Mouse (Mus musculus): ENCODE data around the gene Sspn. TPM values are rescaled to one million over a fixed set of nuclear protein-coding genes. Genes with fewer than 3 reads are reported as not detected.

Gene Sspn
- 15.9 TPM for polyA plus RNA-seq (2021)

- no peaks in the 10 kb centered on the region for H3K27me3 ChIP-seq
- ChIA-PET CTCF (interaction anchor here (0.8 to 2.2 kb wide), 3 partner anchors 16 to 70 kb away, joined by 3 to 6 read pairs (median 3); no protein-coding TSS in a partner anchor), POLR2A (interaction anchor here (0.6 kb wide), 1 partner anchor 68 kb away, joined by 3 read pairs; no protein-coding TSS in a partner anchor)
- ATAC-seq (no peak), DNase-seq (ENCODE audit: low read depth, low spot score) (no peak)
- in situ Hi-C loops (cut with MboI; ENCODE audit: low pct_unique_long_range_greater_than_20kb): no loop called here
- TF ChIP-seq CTCF (IDR thresholded peaks at IDR 0.05): no peak
These were observed at the start of gene Sspn for GRCm38 (mm10) chr6:145931341-145931740. TSS of gene Sspn (plus strand) at chr6:145931641.

DNA sequence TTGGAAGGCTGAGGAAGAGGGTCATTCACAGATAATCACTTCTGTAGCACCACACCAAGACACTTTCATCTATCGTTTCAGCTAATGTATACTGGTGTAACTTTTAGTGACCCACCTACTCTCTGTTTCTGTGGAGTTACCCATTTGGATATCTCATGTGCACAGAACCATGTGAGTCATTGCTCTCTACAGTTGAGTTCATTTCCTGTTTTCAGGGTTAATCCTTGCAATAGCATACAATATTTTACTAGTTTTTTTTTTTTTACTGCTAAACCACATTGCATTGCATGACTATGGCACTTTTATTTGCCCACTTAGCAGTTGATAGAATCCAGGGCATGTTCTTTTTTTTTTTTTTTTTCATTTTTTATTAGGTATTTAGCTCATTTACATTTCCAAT, 48.4 kb upstream of the Sspn start:
- DNase-seq (ENCODE audit: low read depth, low spot score) (no peak), ATAC-seq (no peak)
- ChIA-PET CTCF (interaction anchor here (0.8 kb wide), 1 partner anchor 23 kb away, joined by 3 read pairs; no protein-coding TSS in a partner anchor), POLR2A (interaction anchor here (0.6 to 1.7 kb wide), 3 partner anchors 16 to 28 kb away, joined by 3 to 5 read pairs (median 4); no protein-coding TSS in a partner anchor)
- H3K27me3 ChIP-seq: no peaks in the 10 kb centered on the region
- no peak for TF ChIP-seq CTCF (IDR thresholded peaks at IDR 0.05)
- in situ Hi-C loops (cut with MboI; ENCODE audit: low pct_unique_long_range_greater_than_20kb): no loop called here

GRCm38 (mm10) chr6:145883668-145884067, 47.8 kb upstream of the Sspn start:
- ChIA-PET CTCF (no interaction called here), POLR2A (interaction anchor here (0.6 kb wide), 1 partner anchor 21 kb away, joined by 4 read pairs; no protein-coding TSS in a partner anchor)
- H3K27me3 ChIP-seq: no peaks in the 10 kb centered on the region
- TF ChIP-seq CTCF (IDR thresholded peaks at IDR 0.05): no peak
- in situ Hi-C loops (cut with MboI; ENCODE audit: low pct_unique_long_range_greater_than_20kb): no loop called here
- no peak for DNase-seq (ENCODE audit: low read depth, low spot score)
- ATAC-seq: peak; percentile 51

- TF ChIP-seq CTCF (IDR thresholded peaks at IDR 0.05): no peak
- H3K27me3 ChIP-seq: no peaks in the 10 kb centered on the region
- in situ Hi-C loops (cut with MboI; ENCODE audit: low pct_unique_long_range_greater_than_20kb): no loop called here
- ChIA-PET CTCF (no interaction called here), POLR2A (interaction anchor here (1.1 kb wide), 1 partner anchor 21 kb away, joined by 3 read pairs; no protein-coding TSS in a partner anchor)
- no peak for DNase-seq (ENCODE audit: low read depth, low spot score)
- ATAC-seq: no peak
These were observed 46.4 kb upstream of the Sspn start for GRCm38 (mm10) chr6:145885069-145885468.

DNA sequence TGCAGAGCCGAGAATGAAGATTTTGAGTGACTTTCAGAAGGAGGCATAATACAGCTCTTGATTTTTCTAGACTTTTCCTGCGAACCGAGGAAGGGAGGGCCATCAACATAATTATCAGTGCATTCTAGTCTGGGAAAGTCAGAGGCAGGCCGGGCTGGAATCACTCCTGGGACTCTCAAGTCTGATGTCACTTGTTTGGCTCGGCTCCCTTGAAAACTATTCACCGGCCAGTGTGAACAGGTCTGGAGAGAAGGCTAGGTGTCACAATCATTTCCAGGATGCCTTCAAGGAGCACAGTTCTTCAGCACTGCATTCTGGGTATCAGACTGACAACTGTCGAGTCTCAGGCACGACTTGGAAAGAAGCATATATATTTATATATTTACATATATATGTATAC, 45.2 kb upstream of the Sspn start:
- CTCF ChIA-PET: no interaction called here
- no peak for DNase-seq (ENCODE audit: low read depth, low spot score)
- no peaks in the 10 kb centered on the region for H3K27me3 ChIP-seq
- in situ Hi-C loops (cut with MboI; ENCODE audit: low pct_unique_long_range_greater_than_20kb): no loop called here
- POLR2A ChIA-PET: interaction anchor here (1.1 kb wide), 1 partner anchor 22 kb away, joined by 3 read pairs; no protein-coding TSS in a partner anchor
- ATAC-seq: peak; percentile 56
- TF ChIP-seq CTCF (IDR thresholded peaks at IDR 0.05): no peak

GRCm38 (mm10) chr6:145887719-145888118, 43.7 kb upstream of the Sspn start:
- in situ Hi-C loops (cut with MboI; ENCODE audit: low pct_unique_long_range_greater_than_20kb): no loop called here
- DNase-seq (ENCODE audit: low read depth, low spot score) (no peak), ATAC-seq (no peak)
- H3K27me3 ChIP-seq: no peaks in the 10 kb centered on the region
- no peak for TF ChIP-seq CTCF (IDR thresholded peaks at IDR 0.05)
- CTCF ChIA-PET: interaction anchor here (1.7 kb wide), 1 partner anchor 59 kb away, joined by 3 read pairs; no protein-coding TSS in a partner anchor
- POLR2A ChIA-PET: interaction anchor here (1.6 kb wide), 1 partner anchor 16 kb away, joined by 3 read pairs; no protein-coding TSS in a partner anchor

GRCm38 (mm10) chr6:145891951-145892350, 39.5 kb upstream of the Sspn start:
- ATAC-seq: no peak
- DNase-seq (ENCODE audit: low read depth, low spot score): no peak
- CTCF ChIA-PET: no interaction called here
- POLR2A ChIA-PET: no interaction called here
- in situ Hi-C loops (cut with MboI; ENCODE audit: low pct_unique_long_range_greater_than_20kb): no loop called here
- no peak for TF ChIP-seq CTCF (IDR thresholded peaks at IDR 0.05)
- H3K27me3 ChIP-seq: no peaks in the 10 kb centered on the region

DNA sequence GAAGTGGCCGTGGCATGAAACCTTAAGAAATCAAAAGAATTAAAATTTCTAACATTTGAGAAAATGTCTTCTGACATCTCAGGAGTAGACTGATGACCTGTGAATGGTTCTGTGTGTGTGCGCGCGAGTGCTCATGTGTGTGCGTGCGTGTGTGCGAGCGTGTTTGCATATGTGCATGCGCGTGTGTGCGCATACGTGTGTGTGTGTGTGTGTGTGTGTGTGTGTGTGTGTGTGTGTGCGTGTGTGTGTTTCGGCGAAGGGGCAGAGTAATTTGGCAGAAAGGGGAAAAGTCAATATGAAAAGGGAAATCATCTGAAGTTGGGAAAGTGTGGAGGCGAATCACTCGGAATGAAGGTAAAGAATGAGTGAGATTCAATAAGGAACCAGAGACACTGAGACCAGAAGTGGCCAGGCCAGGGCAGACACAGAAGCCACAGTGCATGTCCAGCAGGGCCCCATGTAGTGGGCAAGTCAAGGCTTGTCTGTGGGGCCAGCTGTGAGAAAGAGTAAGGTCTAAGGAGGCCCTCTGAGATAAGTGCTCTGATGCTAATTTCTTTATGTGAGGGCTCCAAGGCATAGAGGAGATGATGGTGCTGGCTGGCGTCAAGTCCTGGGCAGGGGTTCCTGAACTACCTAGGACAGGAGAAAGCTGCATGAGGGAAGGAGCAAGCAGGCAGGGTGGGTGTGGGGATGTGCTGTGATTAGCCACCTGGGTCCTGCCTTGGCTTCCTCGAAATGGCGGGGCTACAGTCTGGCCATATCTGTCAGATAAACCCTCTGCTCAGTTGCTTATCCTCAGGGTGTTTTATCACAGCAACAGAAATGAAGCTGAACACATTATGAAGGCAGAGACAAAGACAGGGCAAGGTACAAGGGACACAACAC, 38.8 kb upstream of the Sspn start:
- ATAC-seq (no peak), DNase-seq (ENCODE audit: low read depth, low spot score) (no peak)
- in situ Hi-C loops (cut with MboI; ENCODE audit: low pct_unique_long_range_greater_than_20kb): no loop called here
- no peak for TF ChIP-seq CTCF (IDR thresholded peaks at IDR 0.05)
- ChIA-PET CTCF (interaction anchor here (1.0 to 1.3 kb wide), 2 partner anchors 12 to 37 kb away, joined by 3 to 4 read pairs; no protein-coding TSS in a partner anchor), POLR2A (no interaction called here)
- no peaks in the 10 kb centered on the region for H3K27me3 ChIP-seq

DNA sequence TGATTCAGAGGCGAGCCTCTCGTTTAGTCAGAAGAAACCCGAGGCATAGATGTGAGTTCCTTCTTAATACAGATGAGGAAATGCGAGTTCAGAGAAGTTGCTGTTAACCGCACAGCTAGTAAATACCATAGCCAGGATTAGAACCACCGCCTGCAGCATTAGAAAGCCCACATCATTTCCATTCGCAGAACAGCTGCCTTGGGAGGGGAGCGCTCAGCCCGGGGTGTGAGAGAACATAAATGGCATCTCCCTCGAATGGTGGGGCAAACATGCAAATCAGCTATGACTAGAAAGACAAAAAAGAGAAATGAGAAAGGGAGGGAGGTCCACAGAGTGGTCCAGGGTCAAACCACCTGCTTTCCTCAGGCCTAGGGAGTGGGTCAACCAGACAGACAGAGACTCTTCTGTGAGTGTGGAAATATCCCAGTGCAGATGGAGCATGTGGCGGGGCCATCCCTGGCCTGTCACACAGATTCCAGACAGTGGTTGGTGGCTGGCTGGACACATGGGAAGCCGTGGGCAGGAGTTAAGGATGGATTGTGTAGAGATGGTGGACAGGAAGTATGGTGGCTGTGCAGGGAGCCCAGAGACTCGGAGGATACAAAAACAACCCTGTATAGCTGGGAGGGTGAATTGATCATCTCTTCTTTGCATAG, 37.9 kb upstream of the Sspn start:
- DNase-seq (ENCODE audit: low read depth, low spot score): no peak
- H3K27me3 ChIP-seq: no peaks in the 10 kb centered on the region
- in situ Hi-C loops (cut with MboI; ENCODE audit: low pct_unique_long_range_greater_than_20kb): no loop called here
- ChIA-PET CTCF (interaction anchor here (0.9 to 1.3 kb wide), 3 partner anchors 10 to 36 kb away, joined by 3 to 4 read pairs (median 3); no protein-coding TSS in a partner anchor), POLR2A (interaction anchor here (0.7 kb wide), 1 partner anchor 11 kb away, joined by 10 read pairs; no protein-coding TSS in a partner anchor)
- ATAC-seq: no peak
- no peak for TF ChIP-seq CTCF (IDR thresholded peaks at IDR 0.05)

DNA sequence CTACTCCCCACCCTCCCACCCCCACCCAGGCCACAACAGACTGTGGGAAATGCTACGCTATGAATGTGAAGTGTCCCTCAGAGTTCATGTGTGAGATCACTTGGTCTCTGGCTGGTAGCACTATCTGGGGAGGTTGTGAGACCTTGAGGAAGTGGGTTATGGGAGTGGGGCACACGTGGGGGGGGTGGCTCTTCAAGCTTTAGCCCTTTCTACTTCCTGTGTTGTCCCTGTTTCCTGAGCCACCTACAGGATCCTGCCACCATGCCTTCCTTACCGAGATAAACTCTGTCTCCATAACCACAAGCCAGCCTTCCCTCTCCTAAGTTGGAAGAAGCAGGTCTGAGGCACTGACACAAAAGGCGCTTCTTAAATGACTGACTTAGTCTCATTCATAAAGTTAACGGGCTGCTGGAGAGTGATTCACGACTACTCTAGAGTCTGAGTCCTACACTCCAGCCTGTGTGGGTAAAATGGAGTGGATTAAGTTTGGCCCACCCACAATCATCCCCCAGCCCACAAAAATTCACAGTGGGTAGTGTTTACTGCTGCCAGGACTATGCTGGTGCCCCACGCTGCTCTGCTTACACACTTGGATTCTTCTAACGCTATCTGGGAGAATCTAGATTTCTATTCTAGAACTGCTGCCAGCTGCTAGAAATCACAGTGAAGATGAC, 36.6 kb upstream of the Sspn start:
- CTCF ChIA-PET: no interaction called here
- POLR2A ChIA-PET: no interaction called here
- ATAC-seq (peak; percentile 35), DNase-seq (ENCODE audit: low read depth, low spot score) (no peak)
- no peak for TF ChIP-seq CTCF (IDR thresholded peaks at IDR 0.05)
- H3K27me3 ChIP-seq: no peaks in the 10 kb centered on the region
- in situ Hi-C loops (cut with MboI; ENCODE audit: low pct_unique_long_range_greater_than_20kb): no loop called here

Data from Patski (cell line).